Mouse (Mus musculus): ENCODE results near the gene Umps.

The Umps gene

GRCm38 (mm10) chr16:33927263-33927824, 39.5 kb downstream of the Umps start:
- DNase-seq, result peak; percentile 47

GRCm38 (mm10) chr16:33923758-33924157, 43.1 kb downstream of the Umps start:
- DNase-seq, result no peak

DNA sequence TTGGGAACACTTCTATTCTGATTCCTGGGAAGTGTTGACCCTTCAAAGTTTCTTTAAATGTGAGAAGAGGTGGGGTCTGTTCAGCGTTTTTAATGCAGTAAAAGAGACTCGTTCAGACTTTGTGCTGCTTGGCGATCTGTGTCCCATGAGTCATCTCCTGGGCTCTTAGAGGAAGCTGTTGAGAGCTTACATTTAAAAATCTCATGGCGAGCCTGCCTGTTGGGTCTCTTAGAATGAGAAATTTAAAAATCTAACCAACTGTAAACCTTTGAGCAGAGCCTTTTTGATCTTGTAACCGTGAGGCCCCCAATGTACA, 43.9 kb downstream of the Umps start:
- no peak for DNase-seq

DNA sequence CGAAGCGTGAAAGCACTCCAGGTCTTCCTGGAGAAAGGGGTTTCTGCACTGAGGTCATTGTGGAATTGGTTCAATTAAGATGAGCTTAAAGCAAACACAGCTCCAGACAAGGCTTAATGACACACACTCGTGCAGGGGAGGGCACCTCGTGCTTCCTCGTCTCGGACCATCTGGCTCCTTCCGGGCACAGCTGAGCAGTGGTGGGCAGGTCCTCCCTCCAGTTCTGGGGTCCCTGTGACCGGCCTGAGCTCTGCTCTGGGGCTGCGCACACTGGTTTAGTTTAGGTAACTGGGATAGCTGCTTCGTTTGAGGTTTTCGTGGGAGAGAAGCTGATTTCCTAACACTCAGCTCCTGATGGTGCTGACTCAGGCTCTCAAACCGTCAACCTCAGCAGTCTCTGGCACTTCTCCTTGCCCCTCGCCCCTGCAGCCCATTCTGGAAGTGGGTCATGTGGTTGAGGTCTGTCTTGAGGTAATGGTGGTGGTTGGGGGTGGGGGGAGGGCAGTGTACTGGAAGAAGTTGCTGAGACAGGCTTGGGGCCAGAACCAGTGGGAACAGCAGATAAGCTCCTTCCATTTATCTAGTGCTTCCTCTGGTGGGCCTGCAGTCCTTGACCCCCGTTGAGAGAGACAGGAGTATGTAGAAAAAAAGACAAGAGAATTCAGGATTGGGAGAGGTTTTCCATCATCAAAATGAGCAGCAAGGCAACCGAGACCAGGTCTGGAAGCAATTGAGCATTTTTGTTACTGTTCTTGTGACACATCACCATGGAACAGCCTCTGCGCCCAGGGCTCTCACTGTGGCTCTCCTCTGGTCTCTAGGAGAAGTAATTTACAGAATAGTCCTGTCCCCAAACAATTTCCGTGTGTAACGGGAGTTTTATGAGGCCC, 44.5 kb downstream of the Umps start:
- DNase-seq, result no peak

DNA sequence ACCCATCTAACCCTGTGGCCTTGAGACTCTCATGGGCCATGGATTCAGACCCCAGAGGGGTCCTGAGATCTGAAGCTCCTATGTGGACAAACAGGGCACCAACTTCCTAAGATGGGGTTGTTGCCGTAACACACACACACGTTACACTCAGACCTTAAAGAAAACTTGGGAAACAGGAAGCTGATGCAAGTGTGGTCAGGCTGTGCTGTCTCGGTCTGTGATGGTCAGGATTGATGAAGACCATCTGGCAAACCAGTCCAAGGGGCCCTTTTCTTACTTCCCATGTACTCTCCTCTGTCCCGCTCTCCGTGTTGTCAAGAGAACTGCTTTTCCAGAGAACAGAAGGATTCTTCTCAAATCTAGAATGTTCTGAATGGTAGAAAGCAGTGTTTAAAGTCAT, 45.3 kb downstream of the Umps start:
- DNase-seq, result peak; percentile 46

DNA sequence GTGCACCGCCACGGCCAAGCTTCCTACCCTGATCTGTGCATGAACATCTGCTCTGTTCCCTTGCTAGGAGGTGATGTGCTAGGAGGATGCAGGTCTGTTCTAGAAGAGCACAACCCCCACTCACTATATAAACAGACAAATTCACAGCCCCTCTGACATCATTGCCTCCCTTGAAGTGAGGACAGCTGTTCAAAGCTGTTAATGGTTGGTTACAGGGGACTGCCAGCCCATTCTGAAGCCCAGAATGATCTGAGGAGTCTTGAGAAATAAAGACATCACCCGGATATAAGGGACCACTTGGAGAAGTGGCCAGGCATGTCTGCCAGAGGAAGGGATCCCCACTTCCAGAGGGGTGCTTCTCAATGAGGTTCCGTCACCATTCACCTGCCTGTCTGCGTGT, 48.9 kb downstream of the Umps start:
- no peak for DNase-seq

DNA sequence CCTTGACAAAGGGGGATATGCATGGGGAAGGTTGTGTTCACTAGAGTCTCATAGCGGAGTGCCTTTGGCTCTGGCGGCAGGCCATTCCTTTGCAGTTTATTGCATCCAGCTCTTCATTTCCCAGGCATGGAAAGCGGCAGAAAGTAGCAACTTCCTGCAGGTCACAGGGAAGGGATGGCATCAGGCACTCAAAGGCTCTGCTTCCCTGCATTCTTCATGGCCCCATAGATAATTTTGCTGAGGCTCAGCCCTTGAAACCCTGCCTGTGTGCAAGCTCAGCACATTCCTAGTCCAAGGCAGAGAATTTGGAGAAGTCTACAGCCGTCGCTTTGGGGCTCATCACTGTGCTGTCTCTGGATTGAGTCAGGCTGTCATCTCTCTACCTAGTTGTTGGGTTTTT, 49.4 kb downstream of the Umps start:
- no peak for DNase-seq

GRCm38 (mm10) chr16:33916473-33917251, 50.2 kb downstream of the Umps start:
- peak; percentile 72 for DNase-seq

DNA sequence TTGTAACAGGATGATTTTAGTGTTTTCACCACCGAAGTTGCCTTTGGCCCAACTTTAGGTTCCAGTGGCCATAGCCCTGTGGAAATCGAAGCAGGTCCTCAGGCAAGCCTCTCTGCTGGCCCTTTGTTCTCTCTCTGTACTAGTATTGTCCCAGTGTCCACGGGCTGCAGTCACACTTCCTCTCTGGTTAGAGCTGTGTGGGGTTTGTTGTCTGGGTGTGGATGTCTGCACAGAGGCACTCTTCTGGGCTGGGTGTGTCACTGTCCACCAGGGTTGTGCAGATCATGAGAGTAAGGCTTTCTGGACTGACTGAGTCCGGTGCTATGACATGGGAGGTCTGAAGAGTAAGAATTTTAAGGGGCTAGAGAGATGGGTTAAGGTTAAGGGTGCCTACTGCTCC, 51.8 kb downstream of the Umps start:
- DNase-seq, result peak; percentile 28

DNA sequence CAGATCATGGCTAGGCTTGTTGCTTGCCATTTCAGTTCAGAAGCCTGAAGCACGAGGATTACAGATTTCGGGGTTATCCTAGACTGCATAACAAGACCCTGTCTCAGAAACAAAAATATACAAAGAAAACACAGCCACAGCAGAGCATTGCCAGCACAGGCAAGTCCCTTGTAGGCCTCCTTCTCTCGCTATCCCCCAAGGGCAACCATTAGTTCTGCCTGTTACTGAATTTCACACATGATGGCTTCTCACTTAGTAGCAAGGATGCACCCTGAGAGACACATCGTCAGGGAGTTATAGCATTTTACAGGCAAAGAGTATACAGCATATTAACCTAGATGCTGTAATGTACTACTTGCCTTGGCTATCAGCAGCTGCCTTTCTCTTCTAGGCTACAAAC, 58.6 kb downstream of the Umps start:
- DNase-seq, result no peak

All from lung, postnatal 36 days (tissue).